Mouse (Mus musculus): ENCODE measurements around the gene Gmip. TPM values are rescaled to one million over a fixed set of nuclear protein-coding genes. Genes with fewer than 3 reads are reported as not detected.

Gene Gmip
- polyA plus RNA-seq (2014; fragmentation: Illumina TruSeq; extraction: RNeasy Lipid Tissue Mini Kit (QIAGEN cat#74804); ENCODE audit: low read depth, low replicate concordance) = 2.1 TPM

GRCm38 (mm10) chr8:69808094-69808863, at the start of gene Gmip:
Gmip (plus strand) TSS chr8:69808679.

GRCm38 (mm10) chr8:69774503-69775148, 33.9 kb upstream of the Gmip start, which contains the start of gene Gm20422:
Gm20422 (minus strand) TSS chr8:69774886.

GRCm38 (mm10) chr8:69790773-69791367, 17.6 kb upstream of the Gmip start, which contains the start of the genes Atp13a1 and Zfp866:
Atp13a1 (plus strand) TSS chr8:69791163.
Zfp866 (minus strand) TSS chr8:69791178.

GRCm38 (mm10) chr8:69822386-69823191, 14.1 kb downstream of the Gmip start, which contains the start of gene Lpar2:
Lpar2 (plus strand) TSS chr8:69822429.

GRCm38 (mm10) chr8:69832298-69832853, 23.9 kb downstream of the Gmip start, which contains the start of gene Pbx4:
Pbx4 (plus strand) TSS chr8:69832491.

Other genes starting within 250 kb of the Gmip start
- gene Zfp868, start 183.1 kb upstream of the Gmip start, polyA plus RNA-seq (2014; fragmentation: Illumina TruSeq; extraction: RNeasy Lipid Tissue Mini Kit (QIAGEN cat#74804); ENCODE audit: low read depth, low replicate concordance) = 54.2 TPM
- 5.3 TPM for gene Zfp964, start 154.2 kb upstream of the Gmip start, polyA plus RNA-seq (2014; fragmentation: Illumina TruSeq; extraction: RNeasy Lipid Tissue Mini Kit (QIAGEN cat#74804); ENCODE audit: low read depth, low replicate concordance)
- 60.5 TPM for gene Zfp869, start 98.0 kb upstream of the Gmip start, polyA plus RNA-seq (2014; fragmentation: Illumina TruSeq; extraction: RNeasy Lipid Tissue Mini Kit (QIAGEN cat#74804); ENCODE audit: low read depth, low replicate concordance)
- gene Zfp963, start 58.7 kb upstream of the Gmip start, polyA plus RNA-seq (2014; fragmentation: Illumina TruSeq; extraction: RNeasy Lipid Tissue Mini Kit (QIAGEN cat#74804); ENCODE audit: low read depth, low replicate concordance) = 11.1 TPM
- gene Gm20422, start 33.8 kb upstream of the Gmip start, polyA plus RNA-seq (2014; fragmentation: Illumina TruSeq; extraction: RNeasy Lipid Tissue Mini Kit (QIAGEN cat#74804); ENCODE audit: low read depth, low replicate concordance) = not detected
- 1.8 TPM for gene Atp13a1, start 17.5 kb upstream of the Gmip start, polyA plus RNA-seq (2014; fragmentation: Illumina TruSeq; extraction: RNeasy Lipid Tissue Mini Kit (QIAGEN cat#74804); ENCODE audit: low read depth, low replicate concordance)
- 44.5 TPM for gene Zfp866, start 17.5 kb upstream of the Gmip start, polyA plus RNA-seq (2014; fragmentation: Illumina TruSeq; extraction: RNeasy Lipid Tissue Mini Kit (QIAGEN cat#74804); ENCODE audit: low read depth, low replicate concordance)
- 1.9 TPM for gene Lpar2, start 13.8 kb downstream of the Gmip start, polyA plus RNA-seq (2014; fragmentation: Illumina TruSeq; extraction: RNeasy Lipid Tissue Mini Kit (QIAGEN cat#74804); ENCODE audit: low read depth, low replicate concordance)
- gene Pbx4, start 23.8 kb downstream of the Gmip start, polyA plus RNA-seq (2014; fragmentation: Illumina TruSeq; extraction: RNeasy Lipid Tissue Mini Kit (QIAGEN cat#74804); ENCODE audit: low read depth, low replicate concordance) = not detected
- not detected for gene Cilp2, start 79.0 kb downstream of the Gmip start, polyA plus RNA-seq (2014; fragmentation: Illumina TruSeq; extraction: RNeasy Lipid Tissue Mini Kit (QIAGEN cat#74804); ENCODE audit: low read depth, low replicate concordance)
- not detected for gene Tssk6, start 93.5 kb downstream of the Gmip start, polyA plus RNA-seq (2014; fragmentation: Illumina TruSeq; extraction: RNeasy Lipid Tissue Mini Kit (QIAGEN cat#74804); ENCODE audit: low read depth, low replicate concordance)
- not detected for gene Ndufa13, start 93.9 kb downstream of the Gmip start, polyA plus RNA-seq (2014; fragmentation: Illumina TruSeq; extraction: RNeasy Lipid Tissue Mini Kit (QIAGEN cat#74804); ENCODE audit: low read depth, low replicate concordance)
- gene Yjefn3, start 94.0 kb downstream of the Gmip start, polyA plus RNA-seq (2014; fragmentation: Illumina TruSeq; extraction: RNeasy Lipid Tissue Mini Kit (QIAGEN cat#74804); ENCODE audit: low read depth, low replicate concordance) = not detected
- 12.7 TPM for gene Gatad2a, start 187.7 kb downstream of the Gmip start, polyA plus RNA-seq (2014; fragmentation: Illumina TruSeq; extraction: RNeasy Lipid Tissue Mini Kit (QIAGEN cat#74804); ENCODE audit: low read depth, low replicate concordance)
- gene Mau2, start 234.1 kb downstream of the Gmip start, polyA plus RNA-seq (2014; fragmentation: Illumina TruSeq; extraction: RNeasy Lipid Tissue Mini Kit (QIAGEN cat#74804); ENCODE audit: low read depth, low replicate concordance) = 10.1 TPM
- gene Sugp1, start 234.1 kb downstream of the Gmip start, polyA plus RNA-seq (2014; fragmentation: Illumina TruSeq; extraction: RNeasy Lipid Tissue Mini Kit (QIAGEN cat#74804); ENCODE audit: low read depth, low replicate concordance) = 6.7 TPM

Data from adrenal gland, adult 10 weeks (tissue).